Mouse (Mus musculus) kidney, embryonic 14.5 days (tissue): ENCODE results near the gene 1700113H08Rik. TPM values are rescaled to one million over a fixed set of nuclear protein-coding genes. Genes with fewer than 3 reads are reported as not detected.

ENCODE experiments used
- ATAC-seq: fragments of 200-750 bp; cut with Nextera tagmentation; 2 replicates; pipeline ENCODE4 v1.8.0; 2017; ENCODE audit warnings: moderate number of reproducible peaks, mild to moderate bottlenecking, moderate TSS enrichment, moderate library complexity; ENCODE audit not compliant: low FRiP score, low TSS enrichment
- H3K27ac ChIP-seq: fragments of 300-500 bp; sonication (generic); 2 replicates; pipeline ENCODE4 v1.5.1; 2014; ENCODE audit warnings: low read depth, mild to moderate bottlenecking, low read length, moderate library complexity, mixed read lengths
- H3K27me3 ChIP-seq: fragments of 300-500 bp; sonication (generic); 2 replicates; pipeline ENCODE4 v1.6.1; 2014; ENCODE audit warnings: mild to moderate bottlenecking, low read length; ENCODE audit not compliant: control insufficient read depth, insufficient read depth
- H3K36me3 ChIP-seq: fragments of 300-500 bp; sonication (generic); 2 replicates; pipeline ENCODE4 v1.6.1; 2014; ENCODE audit warnings: low read length, mixed read lengths; ENCODE audit not compliant: control insufficient read depth, insufficient read depth
- H3K4me1 ChIP-seq: fragments of 300-500 bp; sonication (generic); 2 replicates; pipeline ENCODE4 v1.6.1; 2014; ENCODE audit warnings: low read length, mixed read lengths; ENCODE audit not compliant: control insufficient read depth, insufficient read depth
- H3K4me2 ChIP-seq: fragments of 300-500 bp; sonication (generic); replicated peaks from 2 replicates; pipeline ENCODE4 v1.6.1; 2014; ENCODE audit warnings: low read depth, mild to moderate bottlenecking, low read length
- H3K4me3 ChIP-seq: fragments of 300-500 bp; sonication (generic); 2 replicates; pipeline ENCODE4 v1.5.1; 2014; ENCODE audit warnings: mild to moderate bottlenecking, low read length
- H3K9ac ChIP-seq: fragments of 300-500 bp; sonication (generic); 2 replicates; pipeline ENCODE4 v1.6.1; 2014; ENCODE audit warnings: low read depth, mild to moderate bottlenecking, low read length, moderate library complexity
- H3K9me3 ChIP-seq: fragments of 300-500 bp; sonication (generic); 2 replicates; pipeline ENCODE4 v1.6.1; 2016; ENCODE audit warnings: low read length; ENCODE audit not compliant: control insufficient read depth
- WGBS: fragments of 180-500 bp; shearing (Covaris S2); extraction: QIAGEN DNeasy Blood & Tissue Kit; methylation state at CpG from one replicate; pipeline ENCODE4 v1.1.7; 2014; 5-methylcytosine and 5-hydroxymethylcytosine counted together
- polyA plus RNA-seq: library from polyadenylated mRNA; unstranded; fragments of >200 nt; fragmentation: Nextera tagmentation; extraction: Ambion mirVana; gene quantifications from 2 replicates; pipeline ENCODE4 v1.2.1, GENCODE M21; 2014

Gene 1700113H08Rik
- polyA plus RNA-seq, 1 experiment from 2014 or later, result not detected

- no peak overlapping the region for H3K9ac ChIP-seq
- WGBS, result 88% methylated on average over 10 of the region's 10 CpGs
- no peak overlapping the region for H3K27ac ChIP-seq
- H3K4me2 ChIP-seq, result no peak overlapping the region
- no peaks in the 10 kb centered on the region for H3K9me3 ChIP-seq
- H3K27me3 ChIP-seq, result no peaks in the 10 kb centered on the region
- no peaks in the 10 kb centered on the region for H3K36me3 ChIP-seq
- ATAC-seq, result no peak
- H3K4me1 ChIP-seq, result no peaks in the 10 kb centered on the region
- no peak overlapping the region for H3K4me3 ChIP-seq
Measured at GRCm38 (mm10) chr10:87109038-87109771, 51.4 kb downstream of the 1700113H08Rik start.

GRCm38 (mm10) chr10:87110909-87111308, 53.1 kb downstream of the 1700113H08Rik start:
- H3K27ac ChIP-seq, result no peak overlapping the region
- no peak overlapping the region for H3K4me2 ChIP-seq
- no peak for ATAC-seq
- WGBS, result 86% methylated on average over 3 of the region's 3 CpGs
- H3K9me3 ChIP-seq, result no peaks in the 10 kb centered on the region
- H3K4me1 ChIP-seq, result no peaks in the 10 kb centered on the region
- H3K9ac ChIP-seq, result no peak overlapping the region
- no peaks in the 10 kb centered on the region for H3K27me3 ChIP-seq
- H3K4me3 ChIP-seq, result no peak overlapping the region
- H3K36me3 ChIP-seq, result no peaks in the 10 kb centered on the region

- Histone ChIP-seq H3K9me3 (no peaks in the 10 kb centered on the region), H3K4me1 (no peaks in the 10 kb centered on the region), H3K36me3 (no peaks in the 10 kb centered on the region), H3K27ac (no peak overlapping the region), H3K9ac (no peak overlapping the region), H3K4me2 (no peak overlapping the region), H3K4me3 (no peak overlapping the region), H3K27me3 (no peaks in the 10 kb centered on the region)
- 83% methylated on average over 5 of the region's 5 CpGs for WGBS
- ATAC-seq, result no peak
Measured at GRCm38 (mm10) chr10:87125094-87125493, 67.2 kb downstream of the 1700113H08Rik start.

- ATAC-seq, result no peak
- no peak overlapping the region for H3K4me3 ChIP-seq
- H3K4me2 ChIP-seq, result no peak overlapping the region
- no peak overlapping the region for H3K27ac ChIP-seq
- no peaks in the 10 kb centered on the region for H3K4me1 ChIP-seq
- no peaks in the 10 kb centered on the region for H3K36me3 ChIP-seq
- no peaks in the 10 kb centered on the region for H3K27me3 ChIP-seq
- WGBS, result 86% methylated on average over 12 of the region's 12 CpGs
- H3K9me3 ChIP-seq, result no peaks in the 10 kb centered on the region
- H3K9ac ChIP-seq, result no peak overlapping the region
Measured at GRCm38 (mm10) chr10:87126186-87126824, 68.5 kb downstream of the 1700113H08Rik start.

GRCm38 (mm10) chr10:87151050-87151449, 93.2 kb downstream of the 1700113H08Rik start:
- WGBS, result 90% methylated on average over 6 of the region's 6 CpGs
- no peak overlapping the region for H3K4me3 ChIP-seq
- no peaks in the 10 kb centered on the region for H3K9me3 ChIP-seq
- H3K4me2 ChIP-seq, result no peak overlapping the region
- no peak for ATAC-seq
- H3K9ac ChIP-seq, result no peak overlapping the region
- no peaks in the 10 kb centered on the region for H3K4me1 ChIP-seq
- H3K27ac ChIP-seq, result no peak overlapping the region
- H3K36me3 ChIP-seq, result no peaks in the 10 kb centered on the region
- H3K27me3 ChIP-seq, result no peaks in the 10 kb centered on the region

- Histone ChIP-seq H3K27ac (no peak overlapping the region), H3K4me1 (no peaks in the 10 kb centered on the region), H3K4me2 (no peak overlapping the region), H3K9ac (no peak overlapping the region), H3K9me3 (no peaks in the 10 kb centered on the region), H3K27me3 (no peaks in the 10 kb centered on the region), H3K4me3 (no peak overlapping the region), H3K36me3 (no peaks in the 10 kb centered on the region)
- WGBS, result 80% methylated on average over 14 of the region's 14 CpGs
- ATAC-seq, result no peak
Measured at GRCm38 (mm10) chr10:87153731-87154505, 96.1 kb downstream of the 1700113H08Rik start.

- no peak for ATAC-seq
- Histone ChIP-seq H3K9me3 (no peaks in the 10 kb centered on the region), H3K36me3 (no peaks in the 10 kb centered on the region), H3K4me1 (no peaks in the 10 kb centered on the region), H3K27me3 (no peaks in the 10 kb centered on the region), H3K9ac (no peak overlapping the region), H3K4me2 (no peak overlapping the region), H3K27ac (no peak overlapping the region), H3K4me3 (no peak overlapping the region)
- 84% methylated on average over 9 of the region's 9 CpGs for WGBS
Measured at GRCm38 (mm10) chr10:87159781-87160180, 101.9 kb downstream of the 1700113H08Rik start.

- WGBS, result 84% methylated on average over 7 of the region's 7 CpGs
- H3K27me3 ChIP-seq, result no peaks in the 10 kb centered on the region
- H3K27ac ChIP-seq, result no peak overlapping the region
- no peaks in the 10 kb centered on the region for H3K36me3 ChIP-seq
- no peak overlapping the region for H3K4me2 ChIP-seq
- no peak overlapping the region for H3K4me3 ChIP-seq
- ATAC-seq, result no peak
- no peaks in the 10 kb centered on the region for H3K4me1 ChIP-seq
- no peaks in the 10 kb centered on the region for H3K9me3 ChIP-seq
- no peak overlapping the region for H3K9ac ChIP-seq
Measured at GRCm38 (mm10) chr10:87196123-87196756, 138.4 kb downstream of the 1700113H08Rik start.
